ENCODE assay signal across 17 mouse cellular contexts in genomic region chr17:78274609-78275506, GRCm38 (mm10).
DNase-seq lines count a peak whose midpoint lies in the region; ATAC-seq and TF ChIP-seq lines count a peak whose summit lies in the region.
"Had no signal": no experiment of that assay in that cellular context is flagged by ENCODE, and none has a peak within 500 bp of the region (broad histone marks: within the 10 kb centered on the region; RNA-seq: fewer than 3 reads in every experiment).

No protein-coding gene starts in this region.

- no peak overlapping the region for H3K27ac ChIP-seq in midbrain, embryonic 13.5 days
- no peak overlapping the region for H3K27ac ChIP-seq in midbrain, embryonic 10.5 days (replicated peaks)
- H3K27ac ChIP-seq in small intestine, adult 2 months (ENCODE audit: insufficient read depth, low read depth, low read length), result peak overlapping the region; percentile 75
- H3K27ac ChIP-seq: heart, embryonic 15.5 days; hindbrain, embryonic 14.5 days; liver, embryonic 13.5 days had no signal

- H3K4me3 ChIP-seq in midbrain, embryonic 13.5 days (replicated peaks), result no peak overlapping the region
- H3K4me3 ChIP-seq in midbrain, embryonic 10.5 days, result no peak overlapping the region
- no peak overlapping the region for H3K4me3 ChIP-seq in small intestine, adult 2 months (ENCODE audit: low read depth, low read length)
- H3K4me3 ChIP-seq: erythroblast, embryonic 14.5 days; heart, embryonic 15.5 days; liver, embryonic 13.5 days had no signal

- WGBS in midbrain, embryonic 13.5 days, result 60% methylated on average over 7 of the region's 7 CpGs
- 74% methylated on average over 7 of the region's 7 CpGs for WGBS in midbrain, embryonic 10.5 days
- 41% methylated on average over 7 of the region's 7 CpGs for WGBS in small intestine, adult 2 months

- H3K36me3 ChIP-seq in midbrain, embryonic 13.5 days, result no peaks in the 10 kb centered on the region
- H3K36me3 ChIP-seq in midbrain, embryonic 10.5 days, result peaks cover under 1% of the 10 kb centered on the region; the same call in 1 of the 2 replicates
- H3K36me3 ChIP-seq in small intestine, adult 2 months (ENCODE audit: control insufficient read depth, insufficient read depth, low read length), result 0 out of 2 replicates have a peak, but pooled peaks cover under 1% of the 10 kb centered on the region
- H3K36me3 ChIP-seq: heart, embryonic 15.5 days; liver, embryonic 13.5 days had no signal

- no peak for DNase-seq in frontal cortex, postnatal 14 days (ENCODE audit: low spot score in 2 of 2)
- no peak for DNase-seq in midbrain, embryonic 10.5 days (ENCODE audit: low spot score)
- DNase-seq in cerebellum, adult 9-10 months, result no peak
- DNase-seq in layer of hippocampus, adult 8-10 months (ENCODE audit: low spot score in 2 of 2), result no peak
- DNase-seq: cerebellum, adult 18-20 months; embryo, embryonic 11 days; gastrocnemius, postnatal 25 days; kidney, postnatal 10 days; left cerebral cortex, postnatal 4 days; liver, embryonic 13.5 days had no signal

- peaks cover 54% of the 10 kb centered on the region for H3K4me1 ChIP-seq in midbrain, embryonic 13.5 days (replicated peaks)
- H3K4me1 ChIP-seq in midbrain, embryonic 10.5 days, result peaks cover 46% of the 10 kb centered on the region
- H3K4me1 ChIP-seq in small intestine, adult 2 months (ENCODE audit: control insufficient read depth, insufficient read depth, insufficient read length, low read length), result peaks cover 12% of the 10 kb centered on the region

- H3K27me3 ChIP-seq in midbrain, embryonic 13.5 days, result no peaks in the 10 kb centered on the region; the same call in 1 of the 2 replicates
- no peaks in the 10 kb centered on the region for H3K27me3 ChIP-seq in midbrain, embryonic 10.5 days (ENCODE audit: low read depth, poor library complexity, severe bottlenecking)
- no peaks in the 10 kb centered on the region for H3K27me3 ChIP-seq in small intestine, adult 2 months (ENCODE audit: control insufficient read depth, insufficient read depth, low read length)
- H3K27me3 ChIP-seq: heart, embryonic 15.5 days; liver, embryonic 13.5 days had no signal

- H3K4me2 ChIP-seq in midbrain, embryonic 13.5 days (replicated peaks), result no peak overlapping the region
- H3K4me2 ChIP-seq: heart, embryonic 15.5 days; hindbrain, embryonic 14.5 days; liver, embryonic 13.5 days had no signal

- TF ChIP-seq CTCF in small intestine, adult 2 months (IDR thresholded peaks at IDR 0.05; ENCODE audit: extremely low read depth, insufficient read length, insufficient replicate concordance, low read depth, low read length), result no peak

- no peak overlapping the region for H3K9ac ChIP-seq in midbrain, embryonic 13.5 days (replicated peaks)
- H3K9ac ChIP-seq: heart, embryonic 15.5 days; hindbrain, embryonic 14.5 days; liver, embryonic 13.5 days had no signal

- TF ChIP-seq POLR2A in small intestine, adult 2 months (IDR thresholded peaks at IDR 0.05; ENCODE audit: low read depth, low read length), result no peak

- H3K9me3 ChIP-seq in midbrain, embryonic 13.5 days, result no peaks in the 10 kb centered on the region
- H3K9me3 ChIP-seq in midbrain, embryonic 10.5 days (replicated peaks), result no peaks in the 10 kb centered on the region
- H3K9me3 ChIP-seq: heart, embryonic 15.5 days; liver, embryonic 13.5 days had no signal

- peak; percentile 33; the same call in 1 of the 2 replicates for ATAC-seq in frontal cortex, adult (ENCODE audit: low TSS enrichment)
- ATAC-seq in midbrain, embryonic 13.5 days, result peak; percentile 61
- ATAC-seq in inflammation-experienced regulatory T-cells, adult 6 months, result peak; percentile 73
